Mouse (Mus musculus) ovary, adult 10 weeks (tissue): ENCODE data around the gene Gspt1. TPM values are rescaled to one million over a fixed set of nuclear protein-coding genes. Genes with fewer than 3 reads are reported as not detected.

Source experiments
- polyA plus RNA-seq: library from polyadenylated mRNA; stranded (reverse); fragments of 350-450 nt; fragmentation: Illumina TruSeq; extraction: RNeasy Lipid Tissue Mini Kit (QIAGEN cat#74804); gene quantifications from one replicate; pipeline ENCODE4 v1.2.3, GENCODE M21; 2014

Gene Gspt1
- polyA plus RNA-seq: 586 TPM

DNA sequence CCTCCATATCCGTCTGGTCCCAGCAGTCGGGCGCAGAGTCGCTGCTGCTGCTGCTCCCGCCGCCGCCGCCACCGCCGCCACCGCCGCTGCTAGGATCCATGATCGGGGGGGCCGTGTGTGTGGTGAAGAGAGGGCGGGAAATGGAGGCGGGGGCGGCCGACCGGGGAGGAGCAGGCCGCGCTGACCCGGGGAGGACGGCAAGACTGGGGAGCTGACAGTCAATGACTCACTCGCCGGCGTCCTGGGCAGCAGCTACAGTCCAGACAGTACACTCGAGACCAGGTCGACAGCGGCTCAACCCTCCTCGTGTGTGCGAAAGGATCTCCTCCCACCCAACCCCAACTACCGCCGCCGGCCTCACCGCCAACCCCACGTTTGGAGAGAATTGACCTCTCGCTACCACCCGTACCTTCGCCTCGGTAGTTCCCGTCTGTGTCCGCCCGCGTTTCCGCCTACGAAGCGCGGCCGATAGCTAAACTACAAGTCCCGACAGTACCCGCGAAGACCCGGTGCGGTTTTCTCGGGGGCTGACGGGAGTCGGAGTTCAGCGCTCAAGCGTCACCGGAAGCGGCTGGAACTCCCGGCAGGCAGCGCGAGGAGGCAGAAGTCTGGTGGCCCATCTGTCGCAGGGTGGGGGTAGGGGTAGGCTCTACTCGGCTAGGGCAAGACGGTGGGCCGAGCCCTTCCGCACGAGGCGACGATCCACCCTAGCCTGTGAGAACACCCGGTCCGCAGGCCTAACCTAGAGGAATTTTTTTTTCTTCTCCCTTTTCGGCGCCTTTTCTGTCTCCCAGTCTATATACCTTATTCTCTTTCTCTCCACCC is at the start of gene Gspt1:
Gene Gspt1 (minus strand): TSS at position 428 of the 825 bp plus-strand sequence.

DNA sequence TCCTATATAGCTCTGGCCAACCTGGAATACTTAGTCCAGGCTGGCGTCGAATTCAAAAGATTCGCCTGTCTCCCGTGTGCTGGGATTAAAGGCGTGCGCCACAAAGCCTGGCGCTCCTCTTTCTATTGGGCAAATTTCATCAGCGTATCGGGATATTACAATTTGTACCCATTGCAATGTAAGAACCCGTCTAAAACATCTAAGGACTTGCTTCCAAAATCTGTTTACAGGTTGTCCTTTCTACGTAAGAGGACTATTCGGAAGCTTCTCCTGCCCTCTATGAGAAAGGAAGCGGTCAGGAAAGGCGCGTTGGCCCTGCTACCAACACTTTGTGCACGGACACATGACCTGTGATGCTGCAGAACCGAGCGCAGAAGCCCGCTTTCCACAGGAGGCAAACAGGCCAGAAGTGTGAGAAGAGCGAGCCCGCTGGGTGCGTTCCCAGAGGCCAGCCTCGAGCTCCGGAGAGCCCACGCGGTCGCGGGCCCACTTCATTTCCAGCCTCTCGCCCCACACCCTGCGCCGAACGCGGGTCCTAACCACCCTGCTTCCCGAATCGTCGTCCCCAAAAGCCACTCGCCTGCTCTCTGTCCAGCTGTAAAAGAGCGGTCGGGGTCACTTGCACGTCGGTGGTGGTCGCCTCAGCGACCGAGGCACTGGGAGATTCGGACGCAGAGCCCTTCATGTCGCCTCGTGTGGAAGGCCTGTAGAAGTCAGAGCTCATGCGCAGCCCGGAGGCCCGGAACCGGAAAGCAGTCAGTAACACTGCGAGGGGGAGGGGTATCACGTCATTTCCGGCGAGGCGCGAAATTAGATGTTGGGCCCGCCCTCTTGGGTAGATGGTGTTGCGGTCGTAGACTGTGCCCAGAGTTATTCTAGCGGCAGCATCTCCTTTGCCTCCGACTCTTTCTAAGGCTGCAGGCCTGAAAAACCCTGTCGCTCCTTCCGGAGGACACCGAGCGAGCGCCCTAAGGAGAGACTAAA is 51.3 kb downstream of the Gspt1 start, which contains the start of gene Rsl1d1:
Gene Rsl1d1 (minus strand): TSS at position 761 of the 984 bp plus-strand sequence.

DNA sequence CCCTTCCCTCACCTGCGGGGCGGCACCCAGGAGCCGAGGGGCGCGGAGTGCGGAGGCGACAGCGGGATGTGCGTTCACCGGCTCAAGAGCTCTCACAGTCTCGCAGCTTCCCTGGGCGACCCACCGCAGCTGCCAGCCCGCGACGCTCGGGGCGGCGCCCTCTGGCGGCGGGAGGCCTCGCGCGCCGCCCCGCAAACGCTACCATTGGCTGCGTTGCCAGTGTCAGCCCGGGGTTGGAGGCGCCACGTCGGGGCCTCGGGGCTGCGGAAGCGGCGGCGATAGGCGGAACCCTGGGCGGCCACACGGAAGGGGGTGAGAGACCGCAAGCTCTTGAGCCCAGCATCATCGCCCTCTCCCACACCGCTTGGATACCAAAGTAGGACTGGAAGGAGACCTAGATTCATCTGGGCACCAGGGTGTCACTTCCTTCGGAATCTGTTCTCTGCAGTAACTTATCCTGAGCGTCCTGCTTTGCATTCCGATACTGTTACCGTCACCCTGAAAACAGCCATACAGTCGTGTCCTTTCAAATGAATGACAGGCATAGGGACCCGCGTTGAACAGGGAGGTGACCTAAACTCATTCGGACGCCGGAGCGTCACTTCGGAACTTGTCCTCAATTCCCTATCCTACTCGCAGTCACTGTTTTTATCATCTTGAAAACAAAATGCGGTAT is 77.8 kb downstream of the Gspt1 start, which contains the start of gene Zc3h7a:
Gene Zc3h7a (minus strand): TSS at position 186 of the 676 bp plus-strand sequence.

Other genes starting within 250 kb of the Gspt1 start
- gene Snn, start 193.4 kb downstream of the Gspt1 start, polyA plus RNA-seq: 18.6 TPM
- gene Litaf, start 188.2 kb downstream of the Gspt1 start, polyA plus RNA-seq: 55.6 TPM
- 27.9 TPM for gene Txndc11, start 119.7 kb downstream of the Gspt1 start, polyA plus RNA-seq
- gene Zc3h7a, start 77.9 kb downstream of the Gspt1 start, polyA plus RNA-seq: 137 TPM
- 375 TPM for gene Rsl1d1, start 51.0 kb downstream of the Gspt1 start, polyA plus RNA-seq
- not detected for gene Tnfrsf17, start 59.5 kb upstream of the Gspt1 start, polyA plus RNA-seq
- 1.7 TPM for gene Snx29, start 68.6 kb upstream of the Gspt1 start, polyA plus RNA-seq